Mouse (Mus musculus): ENCODE results near the gene Trnt1. TPM values are rescaled to one million over a fixed set of nuclear protein-coding genes. Genes with fewer than 3 reads are reported as not detected.
A peak's percentile ranks its signal among the peaks of the same experiment; 100 is the strongest.

Trnt1 gene
- total RNA-seq (2017): 103 and 106 TPM in 2 replicates

- ATAC-seq (replicated peaks; ENCODE audit: low read depth, poor library complexity, severe bottlenecking): peak; percentile 99
Observed at GRCm38 (mm10) chr6:106768640-106769289, at the start of gene Trnt1. Gene Trnt1 (plus strand): TSS chr6:106769120.

DNA sequence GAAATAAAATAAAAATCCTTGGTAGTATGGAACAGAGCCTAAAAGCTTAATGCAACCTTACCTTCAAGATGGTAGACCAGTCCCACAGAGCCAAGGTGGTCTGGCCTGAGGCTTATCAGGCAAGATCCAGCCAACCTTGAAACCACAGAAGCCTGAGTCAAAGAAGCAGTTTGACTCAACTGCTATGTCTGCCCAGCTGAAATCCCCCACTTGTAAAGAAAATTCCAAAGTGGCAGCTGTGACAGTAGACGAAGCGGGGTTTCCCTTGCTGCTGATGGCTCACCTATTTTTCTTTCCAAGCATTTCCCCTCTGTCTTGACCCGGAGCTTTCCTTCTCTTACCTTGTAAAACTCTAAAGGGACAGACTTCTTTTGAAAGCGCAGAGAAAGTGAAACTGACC, 43.3 kb upstream of the Trnt1 start:
- ATAC-seq (replicated peaks; ENCODE audit: low read depth, poor library complexity, severe bottlenecking): peak; percentile 52

DNA sequence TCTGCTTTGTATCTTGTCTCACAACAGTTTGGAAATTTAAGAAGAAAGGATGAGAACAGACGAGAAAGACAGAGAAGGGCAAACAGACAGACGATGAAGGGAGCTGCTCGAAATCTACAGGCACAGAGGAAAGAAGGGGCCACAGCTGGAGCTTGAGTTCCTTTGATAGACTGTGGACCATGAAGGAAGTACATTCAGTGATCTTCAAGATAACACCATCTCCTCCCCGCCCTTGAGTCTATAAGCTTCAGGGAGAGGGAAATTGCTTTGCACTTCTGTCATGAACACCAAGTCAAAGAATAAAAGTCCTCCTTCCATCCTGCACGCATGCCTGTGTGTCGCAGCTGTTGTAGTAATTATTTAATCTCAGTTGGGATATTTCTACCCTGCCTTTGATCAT, 42.8 kb upstream of the Trnt1 start:
- ATAC-seq (replicated peaks; ENCODE audit: low read depth, poor library complexity, severe bottlenecking): peak; percentile 61

DNA sequence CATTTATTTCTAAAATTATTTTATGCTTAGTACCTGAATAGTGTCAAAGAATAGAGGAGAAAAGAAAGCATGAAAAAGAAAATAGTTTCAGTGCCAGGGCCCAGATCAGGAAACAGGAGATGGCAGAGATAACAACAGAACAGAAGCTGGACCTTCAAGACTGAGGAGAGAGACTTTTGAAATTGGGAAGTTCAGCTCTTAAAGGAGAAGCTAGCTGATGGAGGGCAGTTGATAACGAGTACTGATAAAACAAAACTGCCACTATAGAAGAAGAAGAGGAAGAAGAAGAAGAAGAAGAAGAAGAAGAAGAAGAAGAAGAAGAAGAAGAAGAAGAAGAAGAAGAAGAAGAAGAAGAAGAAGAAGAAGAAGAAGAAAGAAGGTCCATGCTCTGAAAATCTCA, 41.2 kb upstream of the Trnt1 start:
- ATAC-seq (replicated peaks; ENCODE audit: low read depth, poor library complexity, severe bottlenecking): 0 out of 2 replicates have a peak, but pooled peaks have one; percentile 30

DNA sequence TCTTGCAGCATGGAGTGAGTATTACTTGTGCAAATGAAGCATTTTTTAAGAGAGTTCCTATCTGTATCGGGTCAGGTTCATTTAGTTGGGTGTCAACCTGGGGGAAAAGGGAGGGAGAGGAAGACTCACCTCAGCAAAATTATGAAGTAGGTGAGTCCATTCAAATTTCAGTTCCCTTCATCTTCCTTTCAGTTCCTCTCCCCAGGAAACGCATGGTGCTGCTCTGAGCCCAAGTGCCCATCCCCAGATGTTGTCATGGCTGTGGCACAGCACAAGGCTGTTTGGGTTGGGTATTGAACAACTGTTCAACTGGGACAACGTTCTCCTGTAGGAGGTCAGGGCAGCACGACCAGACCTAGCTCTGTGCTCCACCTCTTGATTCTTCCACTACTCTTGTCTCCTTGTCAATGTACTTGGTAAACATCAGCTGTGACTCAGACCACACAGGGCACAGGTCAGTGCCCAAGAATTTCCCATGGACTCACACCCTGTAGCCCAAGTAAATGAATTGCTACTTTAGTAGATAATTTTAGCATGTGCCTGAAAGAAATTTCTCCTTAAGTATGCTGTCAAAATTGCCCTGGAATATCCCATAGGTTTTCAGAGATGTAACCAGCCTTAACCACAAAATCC, 39.1 kb upstream of the Trnt1 start:
- no peak for ATAC-seq (replicated peaks; ENCODE audit: low read depth, poor library complexity, severe bottlenecking)

DNA sequence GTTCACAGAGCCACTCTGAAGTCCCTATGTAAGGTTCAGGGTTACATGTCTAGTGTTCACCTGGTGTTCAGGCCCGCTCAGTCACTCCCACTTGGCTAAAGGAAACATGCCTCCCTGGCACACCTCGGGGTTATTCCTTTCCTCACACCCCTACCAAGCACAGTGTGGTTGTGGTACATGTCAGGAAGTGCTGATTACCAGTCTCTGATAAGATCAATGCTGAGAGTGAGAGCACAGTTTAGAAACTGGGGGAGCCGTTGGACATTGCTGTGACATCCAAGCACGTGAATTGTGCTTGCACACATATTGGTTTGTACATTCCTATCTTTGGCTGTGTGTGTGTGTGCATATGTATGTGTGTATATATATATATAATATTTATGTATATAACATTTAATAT, 36.4 kb upstream of the Trnt1 start:
- peak; percentile 70 for ATAC-seq (replicated peaks; ENCODE audit: low read depth, poor library complexity, severe bottlenecking)

DNA sequence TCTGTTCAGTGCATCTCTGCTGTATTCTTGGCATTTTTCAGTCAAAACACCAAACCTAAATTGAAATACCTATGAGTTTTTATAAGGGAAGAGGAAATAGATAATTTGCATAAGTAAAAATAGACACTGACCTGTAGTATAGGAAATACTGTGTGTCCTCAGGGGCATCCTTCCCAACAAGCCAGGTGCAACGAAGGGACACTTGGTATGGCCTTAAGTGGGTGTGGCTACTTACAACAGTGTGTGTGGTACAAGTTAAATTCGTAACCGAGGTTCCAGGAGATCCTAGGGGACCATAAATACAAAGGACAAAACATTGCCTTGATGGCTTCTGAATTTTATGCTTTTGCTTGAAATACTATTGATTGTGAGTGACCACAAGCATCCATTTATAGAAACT, 30.7 kb upstream of the Trnt1 start:
- ATAC-seq (replicated peaks; ENCODE audit: low read depth, poor library complexity, severe bottlenecking): no peak

DNA sequence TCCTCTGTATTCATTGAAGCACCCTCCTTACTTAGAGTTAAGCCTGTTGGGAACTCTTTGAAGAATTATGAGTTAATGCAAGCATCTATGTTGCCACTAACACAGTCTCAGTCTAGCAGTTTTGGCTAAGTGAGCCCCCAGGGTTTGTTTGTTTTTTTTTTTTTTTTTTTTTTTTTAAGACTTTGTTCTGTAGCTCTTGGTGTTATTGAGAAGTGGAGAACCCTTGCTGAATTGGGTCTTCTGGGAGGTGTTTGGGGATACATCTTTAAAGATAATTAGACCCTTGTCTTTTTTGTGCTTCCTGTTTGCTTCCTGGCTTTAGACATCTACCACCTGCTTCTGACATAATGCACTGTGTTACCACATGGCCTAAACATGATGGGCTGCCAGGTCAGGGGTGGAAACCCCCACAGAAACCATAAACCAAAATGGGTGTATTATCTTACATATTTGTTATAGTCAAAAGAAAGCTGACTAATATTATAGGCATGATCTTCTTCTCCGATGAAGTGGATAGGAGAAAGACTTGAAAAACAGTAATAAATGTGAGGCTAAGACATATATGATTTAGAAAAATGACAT, 28.6 kb upstream of the Trnt1 start:
- no peak for ATAC-seq (replicated peaks; ENCODE audit: low read depth, poor library complexity, severe bottlenecking)

DNA sequence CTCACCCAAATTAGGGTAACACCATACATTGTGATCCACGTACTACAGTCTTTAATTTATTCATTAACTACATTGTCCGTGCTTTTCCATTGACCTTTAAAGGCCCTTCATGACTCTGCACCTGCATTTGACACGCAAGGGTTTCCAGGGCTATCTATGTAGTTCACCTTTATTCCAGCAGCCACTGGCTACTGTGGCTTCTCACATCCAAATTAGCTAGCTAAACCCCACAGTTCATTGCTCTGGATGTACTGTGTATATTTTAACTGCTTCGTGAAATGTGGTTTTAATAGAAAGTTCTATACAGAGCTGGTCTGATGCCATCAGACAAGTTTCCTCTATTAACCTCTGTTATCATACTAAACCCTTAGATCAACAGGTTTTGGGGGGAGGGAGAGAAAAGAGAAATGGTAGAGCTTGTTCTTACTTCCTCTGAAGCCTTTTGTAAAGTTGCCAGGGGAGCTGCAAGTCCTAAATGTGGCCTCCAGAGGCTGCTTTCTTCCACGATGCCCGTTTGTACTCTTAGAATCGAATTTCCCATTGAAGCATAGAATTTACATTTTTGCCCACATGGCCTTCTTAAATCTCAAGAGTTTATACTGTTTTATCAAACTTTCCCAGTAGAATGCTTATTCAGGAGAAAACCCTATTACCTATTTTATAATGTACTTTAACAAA, 25.2 kb upstream of the Trnt1 start:
- ATAC-seq (replicated peaks; ENCODE audit: low read depth, poor library complexity, severe bottlenecking): peak; percentile 88

- ATAC-seq (replicated peaks; ENCODE audit: low read depth, poor library complexity, severe bottlenecking): no peak
Observed at GRCm38 (mm10) chr6:106745673-106746394, 23.1 kb upstream of the Trnt1 start.

DNA sequence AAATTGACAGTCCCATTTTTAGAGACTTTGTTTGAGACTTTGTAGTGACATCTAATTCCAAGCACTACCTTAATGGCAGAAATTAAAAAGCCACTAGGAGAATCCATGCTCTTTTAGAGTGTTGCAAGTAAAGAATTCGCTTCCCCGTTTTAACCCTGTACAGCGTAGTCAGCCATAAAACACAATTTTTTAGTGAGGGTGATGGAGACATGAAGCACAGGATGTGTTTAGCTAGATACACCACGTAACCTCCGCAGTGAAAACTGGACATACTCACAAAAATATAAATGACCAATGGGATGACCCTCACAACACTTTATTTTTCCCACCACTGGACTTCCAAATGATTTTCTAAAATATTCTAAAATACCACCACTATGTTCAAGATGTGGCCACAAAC, 21.7 kb upstream of the Trnt1 start:
- no peak for ATAC-seq (replicated peaks; ENCODE audit: low read depth, poor library complexity, severe bottlenecking)

DNA sequence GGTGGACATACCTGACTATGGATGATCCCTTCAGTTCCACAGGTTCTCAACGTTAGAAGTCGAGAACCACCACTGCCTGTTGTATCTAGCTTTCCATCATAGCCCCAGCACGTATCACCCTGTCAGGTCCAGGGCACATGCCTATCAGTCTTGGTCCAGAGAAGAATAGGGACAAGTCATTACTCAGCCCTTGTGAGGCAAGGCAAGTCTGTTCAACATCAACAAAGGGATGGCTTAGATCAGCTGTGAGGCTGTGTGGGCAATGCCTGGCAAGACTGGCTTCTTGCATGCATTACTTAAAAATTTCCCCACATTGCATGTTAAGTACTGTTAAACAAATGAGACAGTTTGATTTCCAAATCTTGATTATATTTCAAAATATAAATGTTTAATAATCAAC, 21.1 kb upstream of the Trnt1 start:
- ATAC-seq (replicated peaks; ENCODE audit: low read depth, poor library complexity, severe bottlenecking): no peak

GRCm38 (mm10) chr6:106748887-106749388, 20.0 kb upstream of the Trnt1 start, which contains the start of gene Il5ra:
Gene Il5ra (minus strand): TSS chr6:106749037.
- ATAC-seq (replicated peaks; ENCODE audit: low read depth, poor library complexity, severe bottlenecking): peak; percentile 70

DNA sequence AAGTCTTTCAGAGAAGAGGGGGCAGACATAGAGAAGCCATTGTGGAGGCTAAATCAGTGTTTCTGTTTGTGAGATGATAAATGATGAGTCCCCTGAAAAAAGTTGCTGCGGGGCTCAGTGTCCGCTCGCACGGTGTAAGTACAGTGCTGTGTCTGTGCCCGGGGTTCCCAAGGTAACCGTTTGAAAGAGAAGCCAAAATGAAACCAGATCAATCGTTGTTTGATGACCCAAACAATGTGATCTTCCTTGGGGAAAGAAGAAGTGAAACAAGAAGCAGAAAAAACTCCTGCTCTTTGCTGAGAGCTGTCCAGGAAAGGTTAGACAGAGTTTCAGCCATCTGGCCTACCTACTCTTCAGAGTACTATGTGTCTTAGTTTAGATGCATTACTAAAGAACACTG, 18.6 kb upstream of the Trnt1 start:
- ATAC-seq (replicated peaks; ENCODE audit: low read depth, poor library complexity, severe bottlenecking): peak; percentile 84

DNA sequence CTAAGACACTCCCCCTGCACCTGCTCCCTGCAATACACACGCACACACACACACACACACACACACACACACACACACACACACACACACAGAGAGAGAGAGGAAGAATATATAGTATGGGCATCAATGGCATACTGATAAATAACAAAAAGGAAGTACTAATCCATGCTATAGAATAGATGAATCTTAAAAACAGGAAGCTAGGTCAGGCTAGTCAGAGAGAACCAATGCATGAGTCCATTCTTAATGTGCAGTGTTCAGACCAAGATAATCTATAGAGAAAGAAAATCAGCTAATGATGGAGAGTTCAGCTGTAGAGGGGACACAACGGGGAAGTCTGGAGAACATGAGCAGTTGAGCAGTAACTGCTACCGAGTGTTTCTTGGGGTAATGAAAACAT, 10.6 kb upstream of the Trnt1 start:
- ATAC-seq (replicated peaks; ENCODE audit: low read depth, poor library complexity, severe bottlenecking): 0 out of 2 replicates have a peak, but pooled peaks have one; percentile 36

DNA sequence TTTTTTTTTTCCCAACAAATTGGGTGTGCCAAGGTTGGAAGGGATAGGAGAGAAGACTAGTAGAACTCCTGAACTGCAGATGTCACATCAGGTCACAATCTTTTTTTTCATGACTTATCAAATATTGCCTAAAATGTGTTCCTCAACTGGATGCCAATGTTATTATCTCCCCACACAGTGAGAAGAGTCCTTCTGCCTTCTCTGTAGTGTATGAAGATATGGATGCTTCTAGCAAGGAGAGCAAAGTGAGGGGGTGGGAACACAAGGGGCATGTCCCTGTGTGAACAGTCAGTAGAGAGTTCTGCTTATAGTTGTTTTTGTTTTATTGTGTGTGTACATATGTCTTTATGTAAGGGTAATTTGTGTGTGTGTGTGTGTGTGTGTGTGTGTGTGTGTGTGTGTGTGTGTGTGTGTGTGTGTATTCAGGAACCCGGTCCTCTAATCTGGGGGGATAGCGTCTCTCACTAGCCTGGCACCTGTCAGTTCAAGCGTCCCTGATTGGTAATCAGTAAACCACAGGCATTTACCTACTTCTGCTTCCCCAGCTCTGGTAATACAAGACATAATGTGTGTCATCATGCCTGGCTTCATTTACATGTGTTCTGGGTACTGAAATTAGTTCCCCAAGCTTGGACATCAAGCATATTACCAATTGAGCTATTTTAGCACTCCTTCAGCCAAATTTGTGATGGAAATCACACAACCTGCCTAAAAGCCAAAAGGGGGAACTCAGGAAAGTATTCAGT, 8.3 kb upstream of the Trnt1 start:
- peak; percentile 82 for ATAC-seq (replicated peaks; ENCODE audit: low read depth, poor library complexity, severe bottlenecking)

DNA sequence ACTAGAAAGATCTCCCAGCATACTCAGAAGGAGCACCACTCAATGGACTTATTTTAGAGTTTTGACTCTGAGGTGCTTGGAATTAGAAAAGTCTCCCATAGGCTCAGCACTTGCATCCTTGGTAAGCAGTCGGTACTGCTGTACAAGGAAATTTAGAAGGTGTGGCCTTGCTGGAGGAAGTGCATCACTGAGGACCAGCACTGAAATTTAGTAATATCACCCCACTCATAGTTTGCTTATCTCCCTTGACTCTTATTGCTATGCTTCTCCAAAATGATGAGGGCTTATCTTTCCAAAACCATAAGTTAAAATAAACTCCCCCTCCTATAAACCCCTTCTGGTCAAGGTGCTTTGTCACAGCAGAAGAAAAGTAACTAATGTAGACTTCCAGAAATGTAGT, 7.4 kb upstream of the Trnt1 start:
- ATAC-seq (replicated peaks; ENCODE audit: low read depth, poor library complexity, severe bottlenecking): peak; percentile 51; the same call in 1 of the 2 replicates

- ATAC-seq (replicated peaks; ENCODE audit: low read depth, poor library complexity, severe bottlenecking): no peak
Observed at GRCm38 (mm10) chr6:106765892-106766291, 3.0 kb upstream of the Trnt1 start.

DNA sequence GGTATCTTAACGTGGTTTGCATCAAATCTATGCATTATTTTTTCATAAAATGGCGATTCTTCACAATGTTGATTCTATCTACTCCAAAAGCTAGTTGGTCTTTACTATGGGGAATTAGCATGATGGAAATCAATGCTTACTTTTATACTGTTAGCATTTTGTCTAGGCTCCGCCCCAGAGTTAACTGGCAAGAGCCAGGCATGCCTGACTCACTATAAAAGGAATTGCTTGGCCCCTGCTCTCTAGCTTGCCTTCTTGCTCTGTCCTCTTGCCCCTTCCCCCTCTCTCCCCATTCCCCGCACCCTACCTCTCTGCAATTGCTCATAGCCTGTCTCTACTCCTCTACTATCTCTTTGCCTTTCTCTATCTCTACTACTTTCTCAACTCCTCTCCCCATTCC, 2.1 kb upstream of the Trnt1 start:
- no peak for ATAC-seq (replicated peaks; ENCODE audit: low read depth, poor library complexity, severe bottlenecking)
